Mouse (Mus musculus) urinary bladder, postnatal 25 days (tissue): Measurements from ENCODE around the gene Col27a1.

Experiments used
- DNase-seq: peaks from one replicate; pipeline ENCODE4 v3.0.0; 2022; ENCODE audit warnings: low spot score

Col27a1 gene

GRCm38 (mm10) chr4:63310247-63310855 is 96.5 kb downstream of the Col27a1 start:
- DNase-seq, result no peak

- no peak for DNase-seq
Observed at GRCm38 (mm10) chr4:63311426-63311825, 97.6 kb downstream of the Col27a1 start.

GRCm38 (mm10) chr4:63314063-63314462 is 100.3 kb downstream of the Col27a1 start:
- DNase-seq, result no peak

DNA sequence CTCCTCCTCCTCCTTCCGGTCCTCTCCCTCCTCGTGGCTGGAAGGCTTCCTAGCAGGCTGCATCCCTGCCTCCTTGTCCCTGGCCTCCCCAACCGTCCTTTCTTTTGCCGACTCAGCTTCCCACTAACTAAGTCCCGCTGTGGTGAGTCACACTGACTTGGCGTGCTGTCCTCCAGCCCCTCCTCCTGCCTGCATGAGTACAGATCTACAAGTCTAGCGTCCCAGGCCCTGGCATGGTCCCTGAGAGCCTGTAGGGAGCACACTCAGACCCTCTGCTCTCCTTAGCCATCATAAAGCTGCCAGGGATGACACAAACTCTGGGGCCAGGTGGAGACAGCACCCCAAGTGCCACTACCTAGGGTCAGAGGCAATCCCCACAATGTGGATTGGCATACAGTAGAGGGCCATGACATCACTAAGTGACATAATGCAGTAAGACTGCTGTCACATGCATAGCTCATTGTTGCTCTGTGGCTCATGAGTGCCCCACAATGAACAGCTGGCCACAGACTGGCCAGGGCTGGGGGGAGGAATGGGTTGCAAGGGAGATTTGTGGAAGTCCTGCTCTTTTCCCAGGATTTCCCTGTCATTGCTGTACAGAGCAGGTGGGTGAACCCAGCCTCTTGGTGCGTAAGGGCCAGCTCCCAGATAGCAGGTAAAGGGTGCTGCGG is 102.4 kb downstream of the Col27a1 start:
- DNase-seq, result peak; percentile 44

- DNase-seq, result peak; percentile 58
Observed at GRCm38 (mm10) chr4:63319566-63319965, 105.8 kb downstream of the Col27a1 start.

DNA sequence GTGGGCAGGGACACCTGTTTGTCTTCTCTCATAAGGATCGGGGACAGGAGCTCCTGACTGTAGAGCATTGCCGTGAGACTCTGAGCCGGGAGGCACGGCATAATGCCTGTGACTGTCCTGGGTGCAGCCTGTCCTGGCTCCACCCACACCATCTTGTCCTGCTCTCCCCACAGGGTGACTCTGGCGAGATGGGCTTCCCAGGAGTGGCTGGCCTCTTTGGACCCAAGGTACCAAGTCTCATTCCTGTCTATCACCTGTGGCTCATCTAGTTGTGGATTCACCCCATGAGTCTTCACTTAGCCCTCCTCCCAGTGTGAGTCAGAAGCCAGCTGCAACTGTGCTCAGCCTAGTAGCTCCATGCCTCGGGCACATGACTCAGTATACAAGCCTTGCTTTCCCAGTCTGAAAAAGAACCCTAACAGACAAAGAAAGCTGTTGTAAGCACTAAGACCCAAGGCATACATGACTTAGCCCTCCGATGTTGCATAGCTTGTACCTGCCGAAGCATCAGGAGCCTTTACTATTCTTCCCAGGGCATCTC is 109.5 kb downstream of the Col27a1 start:
- no peak for DNase-seq

GRCm38 (mm10) chr4:63333403-63333802 is 119.6 kb downstream of the Col27a1 start:
- no peak for DNase-seq

DNA sequence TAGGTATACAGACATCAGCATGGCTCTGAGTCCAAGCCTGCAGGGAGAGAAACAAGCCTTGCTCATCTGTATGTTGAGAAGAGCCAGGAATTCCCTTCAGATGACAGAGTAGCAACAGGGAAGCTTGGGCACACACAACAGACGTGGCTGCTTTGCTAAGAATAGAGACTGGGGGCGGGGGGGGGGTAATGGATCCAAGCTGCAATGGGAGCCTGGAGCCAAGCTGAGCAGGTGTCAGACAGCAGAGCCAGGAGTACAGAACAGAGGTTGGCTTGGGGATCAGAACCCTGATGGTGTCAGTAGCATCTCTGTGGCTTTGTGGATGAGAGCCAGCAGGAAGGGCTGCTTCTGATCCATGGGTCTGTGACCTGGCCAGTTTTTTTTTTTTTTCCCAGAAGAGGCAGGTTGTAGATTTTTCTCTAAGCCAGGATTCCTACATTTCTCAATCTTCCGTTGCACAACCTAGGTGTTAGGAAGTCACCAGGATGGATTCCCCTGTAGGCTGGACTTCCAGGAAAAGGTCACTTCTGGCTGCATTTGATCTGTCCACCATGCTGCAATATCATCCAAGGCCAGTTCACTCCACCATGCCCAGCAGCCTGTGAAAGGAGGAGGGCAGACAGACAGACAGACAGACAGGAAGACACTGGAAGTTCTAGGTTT is 124.7 kb downstream of the Col27a1 start:
- no peak for DNase-seq

DNA sequence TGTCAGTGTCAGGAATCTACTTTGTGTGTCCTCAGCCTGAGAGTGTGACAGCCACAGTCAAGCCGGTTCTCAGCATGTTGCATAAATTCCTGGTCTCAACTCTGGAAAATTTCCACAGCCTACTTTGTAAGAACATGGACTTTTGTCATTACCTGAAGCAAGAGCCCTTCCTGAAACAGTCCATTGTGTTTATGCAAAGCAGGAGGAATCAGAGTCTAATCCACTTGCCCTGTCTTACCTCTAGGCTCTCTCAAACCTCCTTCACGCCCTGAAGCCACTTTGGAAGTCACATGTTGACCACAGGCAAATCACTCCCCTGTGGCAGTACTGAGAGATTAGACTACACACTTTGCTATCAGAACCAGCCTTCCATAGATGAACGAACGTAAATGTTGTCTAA is 128.7 kb downstream of the Col27a1 start:
- no peak for DNase-seq

DNA sequence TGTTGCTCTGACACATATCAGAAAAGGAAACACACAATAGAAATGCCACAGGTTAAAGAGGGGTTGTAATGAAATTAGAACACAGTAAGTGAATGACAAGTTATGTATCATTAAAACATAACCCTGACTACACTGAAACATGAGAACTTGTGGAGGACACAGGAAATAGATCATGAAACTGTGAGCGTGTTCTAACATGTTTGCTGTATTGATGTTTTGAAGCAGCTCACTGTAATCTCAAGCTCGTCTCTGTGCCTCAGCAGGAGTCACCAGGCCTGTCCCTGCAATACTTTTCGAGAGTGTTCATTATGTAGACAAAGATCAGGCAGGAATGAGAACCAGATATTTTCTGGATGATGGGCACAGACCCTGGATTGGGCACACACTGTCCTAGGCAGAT is 129.8 kb downstream of the Col27a1 start:
- DNase-seq, result no peak

DNA sequence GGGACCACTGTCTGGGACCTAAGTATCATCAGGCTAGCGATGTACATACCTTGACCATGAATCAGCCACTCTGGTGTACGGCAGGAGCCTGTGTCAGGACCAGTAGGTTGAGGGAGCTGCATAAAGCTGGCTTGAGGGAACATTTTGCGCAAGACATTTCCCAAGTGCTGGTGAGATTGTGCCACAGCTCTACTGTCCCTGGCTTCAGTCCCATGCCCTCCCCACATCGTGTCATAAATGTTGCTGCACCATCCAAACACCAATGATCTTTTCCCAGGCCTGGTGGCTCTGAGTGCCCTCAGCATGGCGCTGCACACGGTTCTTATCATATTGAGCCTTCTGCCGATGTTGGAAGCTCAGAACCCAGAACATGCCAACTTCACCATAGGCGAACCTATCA is 130.5 kb downstream of the Col27a1 start, which contains the start of gene Orm1:
Gene Orm1, plus strand, starts transcription at position 266 of the 400 bp plus-strand sequence.
- no peak for DNase-seq

GRCm38 (mm10) chr4:63345261-63345660 is 131.5 kb downstream of the Col27a1 start:
- no peak for DNase-seq

- no peak for DNase-seq
Observed at GRCm38 (mm10) chr4:63346659-63347058, 132.9 kb downstream of the Col27a1 start.

DNA sequence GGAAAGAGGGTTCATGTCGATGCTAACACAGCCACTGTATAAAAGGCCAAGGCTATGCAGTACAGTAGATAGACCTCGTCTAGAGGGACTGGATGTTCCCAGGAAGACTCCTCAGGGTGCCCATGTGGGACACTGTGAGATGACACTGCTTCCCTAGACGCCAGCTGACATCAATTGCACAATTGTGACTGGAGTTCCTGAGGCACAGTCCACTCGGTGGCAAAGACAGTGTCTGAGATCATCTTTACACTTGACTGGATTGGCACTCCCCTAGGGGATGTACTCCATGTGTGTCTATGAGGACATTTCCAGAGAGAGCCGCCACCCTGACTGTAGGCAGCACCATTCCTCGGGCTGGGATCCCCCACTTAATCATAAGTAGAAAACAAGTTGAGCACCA is 134.7 kb downstream of the Col27a1 start:
- DNase-seq, result no peak

- no peak for DNase-seq
Observed at GRCm38 (mm10) chr4:63355877-63356665, 142.3 kb downstream of the Col27a1 start, which contains the start of gene Orm3. Gene Orm3, plus strand, starts transcription at chr4:63356162.

GRCm38 (mm10) chr4:63356981-63357570 is 143.3 kb downstream of the Col27a1 start:
- no peak for DNase-seq

- DNase-seq, result no peak
Observed at GRCm38 (mm10) chr4:63359861-63360260, 146.1 kb downstream of the Col27a1 start.

DNA sequence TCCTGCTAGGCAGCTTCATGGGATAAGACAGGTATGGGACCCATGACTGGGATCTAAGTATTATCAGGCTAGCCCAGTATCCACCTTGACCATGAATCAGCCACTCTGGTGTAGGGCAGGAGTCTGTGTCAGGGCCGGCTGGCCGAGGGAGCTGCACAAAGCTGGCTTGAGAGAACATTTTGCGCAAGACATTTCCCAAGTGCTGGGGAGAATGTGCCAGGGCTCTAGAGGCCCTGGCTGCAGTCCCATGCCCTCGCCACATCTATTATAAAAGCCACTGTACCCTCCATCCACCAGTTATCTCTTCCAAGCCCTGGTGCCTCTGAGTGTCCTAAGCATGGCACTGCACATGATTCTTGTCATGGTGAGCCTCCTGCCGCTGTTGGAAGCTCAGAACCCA is 148.3 kb downstream of the Col27a1 start, which contains the start of gene Orm2:
Gene Orm2, plus strand, starts transcription at position 300 of the 400 bp plus-strand sequence.
- no peak for DNase-seq

- peak; percentile 83 for DNase-seq
Observed at GRCm38 (mm10) chr4:63368577-63368976, 154.8 kb downstream of the Col27a1 start.

GRCm38 (mm10) chr4:63370897-63371296 is 157.1 kb downstream of the Col27a1 start:
- DNase-seq, result no peak

- DNase-seq, result no peak
Observed at GRCm38 (mm10) chr4:63371890-63372289, 158.1 kb downstream of the Col27a1 start.

- DNase-seq, result no peak
Observed at GRCm38 (mm10) chr4:63373404-63373803, 159.6 kb downstream of the Col27a1 start.
